Mouse (Mus musculus): Measurements from ENCODE around the gene Gtf2b.

Gtf2b gene

GRCm38 (mm10) chr3:142817506-142817905, 52.7 kb downstream of the Gtf2b start:
- no peak for DNase-seq (ENCODE audit: low read depth, low spot score)

- no peak for DNase-seq (ENCODE audit: low read depth, low spot score)
Measured at GRCm38 (mm10) chr3:142823606-142824005, 58.8 kb downstream of the Gtf2b start.

- no peak for DNase-seq (ENCODE audit: low read depth, low spot score)
Measured at GRCm38 (mm10) chr3:142826449-142827146, 61.8 kb downstream of the Gtf2b start.

GRCm38 (mm10) chr3:142832910-142833309, 68.1 kb downstream of the Gtf2b start:
- no peak for DNase-seq (ENCODE audit: low read depth, low spot score)
